Mouse (Mus musculus) heart, postnatal 14 days (tissue): ENCODE results near the gene Amd1. TPM values are rescaled to one million over a fixed set of nuclear protein-coding genes. Genes with fewer than 3 reads are reported as not detected.
A peak's percentile ranks its signal among the peaks of the same experiment; 100 is the strongest.

Source experiments
- DNase-seq, 2 experiments: peaks; one replicate each; pipeline ENCODE4 v3.0.0; 2021 to 2022
- intact Hi-C: fragments of 180-260 bp; cut with DNase I; formaldehyde crosslinking; loops from one replicate; pipeline ENCODE4 v1.15.1; 2025
- total RNA-seq, 2 experiments: library from RNA; stranded (reverse); gene quantifications; 2 replicates each; pipeline ENCODE4 v1.2.3; 2021

Amd1 gene
- total RNA-seq, 2 experiments from 2014 or later, result 77.6 to 84.8 TPM

DNA sequence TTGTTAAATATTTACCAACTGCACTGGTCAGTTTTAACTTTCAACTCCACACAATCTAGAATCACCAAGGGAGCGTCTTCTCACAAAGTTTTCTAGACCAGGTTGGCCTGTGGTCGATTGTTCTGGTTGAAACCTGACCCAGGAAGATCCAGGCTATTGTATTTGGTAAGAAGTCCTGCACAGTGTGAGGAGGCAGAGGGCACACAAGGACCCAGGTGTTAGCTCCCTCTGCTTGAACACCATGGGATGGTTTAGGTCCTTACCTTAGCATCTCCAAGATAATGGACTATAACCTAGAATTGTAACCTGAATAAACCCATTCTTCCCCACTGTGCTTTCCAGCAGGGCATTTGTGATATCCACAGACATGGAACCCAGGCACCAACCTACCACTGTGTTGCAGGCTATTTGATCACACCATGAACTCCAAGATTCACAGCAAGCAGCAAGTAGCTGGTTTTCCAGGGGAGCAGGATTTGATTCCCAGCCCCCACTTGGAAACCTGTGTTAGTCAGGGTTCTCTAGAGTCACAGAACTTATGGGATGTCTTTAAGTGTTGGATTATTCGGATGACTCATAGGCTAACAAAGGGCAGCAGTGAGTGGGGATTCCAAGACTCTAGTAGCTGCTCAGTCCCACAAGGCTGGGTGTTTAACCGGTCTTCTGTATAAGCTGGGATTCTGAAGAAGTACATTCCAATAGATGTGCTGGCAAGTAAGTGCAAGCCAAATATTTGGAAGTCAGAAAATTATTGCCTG is 6.0 kb upstream of the Amd1 start:
- intact Hi-C loops, result no loop called here
- DNase-seq, result no peak

DNA sequence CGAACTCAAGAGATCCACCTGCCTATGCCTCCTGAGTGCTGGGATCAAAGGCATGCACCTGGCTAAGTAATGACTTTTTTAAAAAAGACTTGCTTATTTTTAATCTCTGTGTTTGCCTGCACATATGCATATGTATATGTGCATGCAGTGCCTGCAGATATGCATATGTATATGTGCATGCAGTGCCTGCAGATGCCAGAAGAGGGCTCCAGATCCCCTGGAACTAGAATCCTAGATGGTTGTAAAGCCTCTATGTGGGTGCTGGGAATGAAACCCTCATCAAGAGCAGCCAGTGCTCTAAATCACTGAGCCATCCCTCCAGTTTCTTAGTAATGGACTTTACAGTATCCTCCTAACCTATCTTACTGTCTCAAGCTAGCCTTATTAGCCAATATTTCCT is 4.0 kb upstream of the Amd1 start:
- intact Hi-C loops, result no loop called here
- no peak for DNase-seq

DNA sequence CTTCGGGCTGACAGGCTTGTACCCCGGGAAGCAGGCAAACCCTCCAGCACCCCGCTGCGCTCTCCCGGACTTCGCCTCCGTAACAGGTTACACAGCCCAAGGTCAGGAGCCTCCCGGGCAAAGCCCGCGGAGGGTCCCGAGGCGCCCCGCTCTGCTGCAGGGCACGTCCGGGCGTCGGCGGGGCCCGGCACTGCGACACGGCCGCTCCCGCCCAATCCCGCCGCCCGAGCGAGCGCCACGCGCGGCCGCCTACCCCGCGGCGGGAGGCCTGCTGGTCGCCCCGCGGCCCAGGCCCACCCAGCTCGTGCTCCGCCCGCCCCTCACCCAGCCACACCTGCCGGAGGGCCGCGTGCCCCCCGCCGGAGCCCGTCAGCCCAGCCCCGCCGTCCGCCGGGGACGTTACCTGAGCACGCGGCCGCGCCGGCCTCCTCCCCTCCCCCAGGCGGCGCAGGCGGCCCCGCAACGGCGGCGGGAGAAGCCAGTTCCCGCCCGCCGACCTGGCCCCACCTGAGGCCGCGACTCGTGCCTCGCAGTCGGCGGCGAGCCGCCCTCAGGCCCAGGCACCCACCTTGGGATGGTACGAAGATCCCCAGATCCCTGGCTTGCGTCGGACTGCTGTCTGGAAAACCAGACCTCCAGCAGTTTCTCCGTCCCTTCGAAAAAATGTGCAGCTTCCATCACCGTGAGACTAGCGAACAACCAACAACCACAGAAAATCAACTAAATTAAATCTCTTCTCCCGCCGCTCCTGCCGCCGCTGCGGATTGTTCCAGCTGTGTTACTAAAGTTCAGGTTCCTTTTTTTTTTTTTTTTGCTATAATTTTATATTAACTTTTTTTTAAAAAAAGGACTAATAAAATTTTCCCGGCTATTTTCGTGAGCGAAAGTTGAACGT is 558 bp downstream of the Amd1 start:
- peak; percentile 45 to 61 for DNase-seq
- intact Hi-C loops, result loop anchor here (2.0 kb wide), 2 partner anchors 43 to 47 kb away; partner anchors contain the start of gene Gtf3c6

GRCm38 (mm10) chr10:40300648-40301171 is 1.3 kb downstream of the Amd1 start:
- intact Hi-C loops, result loop anchor here (2.0 kb wide), 1 partner anchor 42 kb away; the partner anchor contains the start of gene Gtf3c6
- peak; percentile 77 to 86 for DNase-seq

DNA sequence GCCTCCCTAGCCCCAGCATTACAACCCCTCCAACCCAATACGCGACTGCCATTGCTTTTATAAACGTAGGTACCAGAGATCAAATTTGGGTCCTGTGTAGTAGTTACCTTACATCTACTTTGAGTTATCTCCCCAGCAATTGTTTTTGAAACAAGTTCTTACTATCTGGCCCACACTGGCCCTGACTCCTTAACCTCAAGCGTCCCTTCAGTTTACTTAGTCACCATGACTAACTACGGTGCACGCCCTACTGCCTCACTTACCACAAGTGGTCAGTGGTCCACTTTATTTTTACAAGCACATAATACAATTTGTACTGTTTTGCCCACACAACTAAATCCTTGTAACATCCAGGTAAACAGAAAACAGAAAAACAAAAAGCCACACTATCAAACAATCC is 9.3 kb downstream of the Amd1 start:
- no peak for DNase-seq
- intact Hi-C loops, result no loop called here

- intact Hi-C loops, result no loop called here
- DNase-seq, result no peak
Measured at GRCm38 (mm10) chr10:40286767-40287166, 15.2 kb downstream of the Amd1 start.

GRCm38 (mm10) chr10:40285571-40285970 is 16.4 kb downstream of the Amd1 start:
- intact Hi-C loops, result no loop called here
- DNase-seq, result no peak

GRCm38 (mm10) chr10:40284997-40285396 is 17.0 kb downstream of the Amd1 start:
- intact Hi-C loops, result no loop called here
- DNase-seq, result no peak

- DNase-seq, result no peak
- intact Hi-C loops, result no loop called here
Measured at GRCm38 (mm10) chr10:40284179-40284831, 17.7 kb downstream of the Amd1 start.

GRCm38 (mm10) chr10:40283636-40284035 is 18.4 kb downstream of the Amd1 start:
- intact Hi-C loops, result no loop called here
- no peak for DNase-seq

DNA sequence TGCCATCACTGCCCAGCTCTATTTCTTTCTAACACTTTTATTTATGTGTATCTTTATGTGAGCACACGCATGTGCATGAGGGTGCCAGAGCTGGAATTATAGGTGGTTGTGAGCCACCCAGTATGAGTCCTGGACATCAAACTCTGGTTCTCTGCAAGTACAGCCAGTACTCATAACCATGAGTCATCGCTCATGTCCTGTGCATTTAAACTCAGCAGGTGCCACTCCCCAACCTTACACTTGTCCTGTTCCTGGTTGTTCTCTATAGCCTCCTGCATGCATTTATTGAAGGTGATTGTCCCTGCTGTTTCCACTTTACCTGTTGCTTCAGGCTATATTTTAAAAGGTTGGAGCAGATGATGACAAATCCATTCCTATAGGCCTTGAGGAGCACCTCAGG is 20.4 kb downstream of the Amd1 start:
- intact Hi-C loops, result no loop called here
- DNase-seq, result no peak

- DNase-seq, result no peak
- intact Hi-C loops, result no loop called here
Measured at GRCm38 (mm10) chr10:40278317-40278716, 23.7 kb downstream of the Amd1 start.

- no peak for DNase-seq
- intact Hi-C loops, result no loop called here
Measured at GRCm38 (mm10) chr10:40275991-40276390, 26.0 kb downstream of the Amd1 start.

- intact Hi-C loops, result no loop called here
- DNase-seq, result no peak
Measured at GRCm38 (mm10) chr10:40273938-40274337, 28.0 kb downstream of the Amd1 start.

DNA sequence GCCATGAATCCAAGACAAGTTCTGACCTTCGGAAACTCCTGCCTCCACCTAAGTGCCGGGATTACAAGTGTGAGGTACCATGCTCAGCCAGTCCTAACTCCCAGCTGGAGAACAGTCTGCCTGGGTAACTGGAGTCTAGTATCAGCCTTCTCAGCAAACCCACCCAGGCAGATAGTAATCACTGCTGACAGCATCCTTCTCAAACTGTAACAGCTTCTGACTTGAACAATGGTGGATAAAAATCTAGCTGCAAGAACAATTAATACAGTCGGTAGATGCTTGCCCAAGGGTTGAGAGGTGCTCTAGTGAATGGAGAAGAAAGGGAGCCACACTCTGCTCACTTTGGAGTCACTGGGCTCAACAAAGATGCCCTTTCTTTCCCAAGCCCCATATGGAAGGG is 30.8 kb downstream of the Amd1 start:
- no peak for DNase-seq
- intact Hi-C loops, result no loop called here

DNA sequence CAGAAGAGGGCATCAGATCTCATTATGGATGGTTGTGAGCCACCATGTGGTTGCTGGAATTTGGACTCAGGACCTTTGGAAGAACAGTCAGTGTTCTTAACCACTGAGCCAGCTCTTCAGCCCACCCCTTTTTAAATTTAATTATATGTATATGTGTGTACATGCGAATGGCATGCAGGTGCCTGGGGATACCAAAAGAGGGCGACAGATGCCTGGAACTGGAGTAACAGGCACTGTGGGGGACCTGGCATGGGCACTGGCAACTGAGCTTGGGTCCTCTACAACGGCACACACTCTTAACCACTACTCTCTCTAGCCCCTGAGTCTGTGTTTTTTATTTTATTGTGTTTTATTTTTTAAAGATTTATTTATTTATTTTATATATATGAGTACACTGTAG is 37.1 kb downstream of the Amd1 start:
- intact Hi-C loops, result no loop called here
- no peak for DNase-seq

GRCm38 (mm10) chr10:40263691-40264090 is 38.3 kb downstream of the Amd1 start:
- DNase-seq, result no peak
- intact Hi-C loops, result no loop called here

GRCm38 (mm10) chr10:40262200-40262599 is 39.8 kb downstream of the Amd1 start:
- intact Hi-C loops, result no loop called here
- DNase-seq, result no peak

GRCm38 (mm10) chr10:40260305-40260704 is 41.7 kb downstream of the Amd1 start:
- intact Hi-C loops, result no loop called here
- no peak for DNase-seq

DNA sequence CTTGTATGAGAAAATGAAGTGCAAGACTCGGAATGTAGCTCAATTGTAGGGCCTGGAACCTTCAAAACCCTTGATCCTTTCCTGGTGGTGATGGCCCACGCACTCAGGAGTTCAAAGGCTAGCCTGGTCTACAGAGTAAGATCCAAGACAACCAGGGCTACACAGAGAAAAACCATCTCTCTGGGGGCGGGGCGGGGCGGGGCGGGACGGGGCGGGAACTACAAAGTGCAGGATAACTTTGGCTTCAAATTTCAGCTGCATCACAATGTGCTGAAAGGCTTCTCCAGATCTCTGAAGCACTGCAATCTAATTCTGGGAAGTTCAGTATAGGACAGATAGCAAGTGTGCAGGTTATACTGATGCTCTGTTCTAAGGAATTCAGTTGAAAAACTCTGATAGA is 42.4 kb downstream of the Amd1 start:
- DNase-seq, result no peak
- intact Hi-C loops, result loop anchor here (1.0 to 10.0 kb wide), 4 partner anchors 41 to 365 kb away; no protein-coding TSS in a partner anchor

GRCm38 (mm10) chr10:40258976-40259375 is 43.0 kb downstream of the Amd1 start:
- DNase-seq, result peak; percentile 38 to 60
- intact Hi-C loops, result loop anchor here (1.0 to 10.0 kb wide), 4 partner anchors 42 to 366 kb away; no protein-coding TSS in a partner anchor
